Mouse (Mus musculus): ENCODE measurements around the gene Olfr711.
"Not testable (repeated sequence)": the region's sequence is repeated elsewhere in the genome, so short reads cannot be mapped to it uniquely, and the experiment has no call there.

Olfr711 gene

DNA sequence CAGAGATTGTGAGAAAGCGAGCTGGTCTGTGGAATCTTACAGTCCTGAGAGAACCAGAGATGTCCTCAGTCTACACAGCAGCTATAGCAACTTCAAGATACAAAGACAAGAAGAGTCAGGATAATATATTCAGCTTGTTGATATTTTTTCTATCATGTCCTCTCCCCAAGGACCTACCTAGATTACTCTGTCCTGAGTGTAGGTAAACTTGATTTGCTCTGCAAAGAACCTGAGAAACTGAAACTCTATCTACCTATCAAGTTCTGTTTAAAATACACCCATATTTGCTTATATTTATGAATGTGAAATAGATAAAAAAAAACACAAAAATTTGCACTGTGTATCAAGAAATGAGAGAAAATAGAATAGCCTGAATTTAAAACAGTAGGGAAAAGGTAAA is at the start of gene Olfr711:
Gene Olfr711 (minus strand): TSS at position 101 of the 400 bp plus-strand sequence.
- no peak for DNase-seq (ENCODE audit: low spot score in 2 of 2)

DNA sequence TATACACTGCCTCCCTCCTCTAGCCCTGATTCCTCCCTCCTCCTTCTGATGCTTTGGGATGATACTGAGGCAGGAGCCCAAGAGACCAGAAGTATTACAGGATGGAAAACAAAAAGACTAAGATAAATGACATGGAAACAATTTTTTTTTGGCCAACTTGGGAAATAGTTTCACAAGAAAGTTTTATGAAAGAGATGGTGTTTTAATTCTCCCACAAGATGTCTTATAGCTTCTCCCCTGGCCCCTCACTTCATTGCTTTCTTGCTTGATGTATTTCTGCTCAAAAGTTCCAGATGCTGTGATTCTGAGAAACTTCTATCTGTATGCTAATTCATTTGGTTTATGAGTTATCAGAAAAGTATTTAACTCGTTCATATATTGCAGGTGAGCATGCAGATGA is 30.7 kb upstream of the Olfr711 start, which contains the start of gene Olfr2:
Gene Olfr2 (minus strand): TSS at position 101 of the 400 bp plus-strand sequence.
- no peak for DNase-seq (ENCODE audit: low spot score in 2 of 2)

DNA sequence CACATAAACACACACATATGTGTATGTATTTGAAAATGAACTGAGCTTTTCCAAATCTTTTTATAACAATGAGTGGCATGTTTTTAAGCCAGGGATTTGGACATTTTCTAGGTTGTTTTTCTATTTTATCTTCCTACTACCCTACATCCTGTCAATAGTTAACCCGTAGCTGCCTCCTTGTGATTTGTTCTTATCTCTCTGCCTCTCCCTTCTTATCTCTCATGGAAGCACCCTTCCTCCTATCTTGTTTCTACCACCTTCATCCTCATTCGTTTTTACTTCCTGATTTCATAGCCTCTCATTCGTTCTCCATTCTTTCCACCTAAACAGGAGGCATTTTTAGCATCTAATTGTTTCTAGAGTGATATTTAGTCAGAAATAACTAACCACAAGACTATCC is 28.9 kb upstream of the Olfr711 start:
- no peak for DNase-seq (ENCODE audit: low spot score in 2 of 2)

DNA sequence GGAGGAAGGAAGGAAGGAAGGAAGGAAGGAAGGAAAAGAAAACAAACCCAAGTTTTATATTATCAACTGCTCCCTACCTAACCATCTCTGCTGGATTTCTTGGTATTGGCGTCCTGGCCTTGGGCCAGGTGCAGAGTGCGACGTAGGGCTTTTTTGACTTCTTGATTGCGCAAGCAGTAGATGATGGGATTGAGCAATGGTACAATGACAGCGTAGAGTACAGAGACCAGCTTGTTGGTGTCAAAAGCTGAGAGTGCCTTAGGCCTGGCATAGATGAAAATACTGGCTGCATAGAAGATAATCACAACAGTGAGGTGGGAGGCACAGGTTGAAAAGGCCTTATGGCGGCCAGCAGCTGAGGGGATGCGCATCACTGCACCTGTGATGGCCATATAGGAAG is 25.5 kb upstream of the Olfr711 start:
- DNase-seq (ENCODE audit: low spot score in 2 of 2), result no peak

DNA sequence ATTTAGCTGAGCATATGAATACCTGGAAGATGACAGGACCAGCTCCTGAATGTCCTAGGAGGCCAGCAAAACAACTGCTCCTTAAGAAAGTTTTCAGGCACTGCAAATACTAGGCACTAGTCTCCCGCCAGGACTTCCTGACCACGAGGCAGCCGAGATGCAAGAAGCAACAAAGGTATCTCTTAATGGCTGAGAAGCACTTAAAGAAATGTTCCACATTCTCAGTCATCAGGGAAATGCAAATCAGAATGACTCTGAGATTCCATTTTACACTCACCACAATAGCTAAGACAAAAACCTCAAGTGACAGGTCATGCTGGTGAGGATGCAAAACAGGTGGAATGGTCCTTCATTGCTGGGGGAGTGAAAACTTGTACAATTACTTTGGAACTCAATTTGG is 10.0 kb upstream of the Olfr711 start:
- DNase-seq (ENCODE audit: low spot score in 2 of 2), result no peak

DNA sequence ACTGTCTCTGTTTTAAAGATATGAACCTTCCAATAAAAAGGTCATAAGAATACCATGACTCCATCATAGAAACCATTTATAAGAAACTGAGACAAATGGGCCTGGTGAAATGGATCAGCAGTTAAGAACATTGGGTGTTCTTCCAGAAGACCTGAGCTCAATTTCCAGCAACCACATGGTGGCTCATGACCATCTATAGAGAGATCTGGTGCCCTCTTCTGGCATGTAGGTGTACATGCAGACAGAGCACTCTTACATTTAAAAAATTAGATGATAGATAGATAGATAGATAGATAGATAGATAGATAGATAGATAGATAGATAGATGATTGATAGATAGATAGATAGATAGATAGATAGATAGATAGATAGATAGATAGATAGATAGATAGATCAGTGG is 7.8 kb downstream of the Olfr711 start:
- DNase-seq (ENCODE audit: low spot score in 2 of 2), result not testable (repeated sequence)

DNA sequence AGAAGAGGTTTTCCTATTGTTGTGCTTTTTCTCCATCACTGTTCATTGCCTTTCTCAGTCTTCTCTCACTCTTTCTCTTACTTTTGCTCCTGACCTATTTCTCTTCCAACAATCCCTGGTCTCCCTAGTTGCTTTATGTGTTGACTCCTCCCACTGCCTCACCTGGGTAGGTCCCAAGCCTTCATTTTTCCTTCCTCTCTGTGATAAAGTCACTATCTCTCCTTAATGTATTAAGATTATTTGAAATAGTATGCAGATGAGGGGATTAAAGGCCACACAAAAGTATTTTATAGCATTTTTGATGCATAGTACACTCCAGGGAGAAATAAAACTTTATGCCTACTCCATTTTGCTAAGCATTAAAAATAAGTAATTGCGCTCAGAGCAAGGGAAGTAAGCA is 11.4 kb downstream of the Olfr711 start, which contains the start of gene Olfr6:
Gene Olfr6 (minus strand): TSS at position 101 of the 400 bp plus-strand sequence.
- no peak for DNase-seq (ENCODE audit: low spot score in 2 of 2)

DNA sequence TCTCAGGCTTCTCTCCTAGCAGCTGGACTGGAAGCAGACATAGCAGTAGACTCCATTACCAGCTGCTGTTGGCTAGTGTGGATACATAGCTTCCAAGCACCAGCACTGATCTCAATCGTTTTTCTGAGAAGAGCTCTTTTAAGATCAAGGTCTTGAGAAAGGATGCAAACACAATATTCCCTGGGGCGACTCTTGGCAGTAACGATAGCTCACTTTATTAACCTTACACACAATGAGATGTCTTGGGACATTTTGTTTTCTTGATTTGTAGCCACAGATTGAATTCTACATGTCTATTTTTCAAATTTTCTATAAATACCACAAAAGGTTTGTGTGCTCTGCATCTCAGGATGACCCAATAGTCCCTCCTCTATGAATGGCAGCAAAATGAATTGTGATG is 27.0 kb downstream of the Olfr711 start, which contains the start of gene Olfr710:
Gene Olfr710 (minus strand): TSS at position 101 of the 400 bp plus-strand sequence.
- DNase-seq (ENCODE audit: low spot score in 2 of 2), result no peak

DNA sequence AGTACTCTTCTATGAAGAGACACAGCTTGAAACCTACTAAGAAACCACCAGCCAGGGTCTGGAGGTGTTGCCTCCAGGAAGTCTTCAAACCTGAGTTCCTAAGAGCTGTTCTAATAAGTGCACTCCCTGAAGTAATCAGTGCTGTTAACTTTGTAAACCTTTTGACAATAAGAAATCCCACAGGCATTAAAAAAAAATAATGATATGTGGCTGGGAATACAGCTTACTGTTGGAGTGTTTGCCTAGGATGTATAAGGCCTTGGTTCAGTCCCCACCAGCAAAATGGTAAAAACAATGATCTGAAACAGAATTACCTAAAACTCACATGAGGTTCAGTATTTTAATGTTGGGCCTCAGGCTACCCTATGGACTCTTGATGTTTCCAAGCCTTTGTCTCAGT is 43.1 kb downstream of the Olfr711 start, which contains the start of gene Olfr709-ps1:
Gene Olfr709-ps1 (minus strand): TSS at position 101 of the 400 bp plus-strand sequence.
- no peak for DNase-seq (ENCODE audit: low spot score in 2 of 2)

DNA sequence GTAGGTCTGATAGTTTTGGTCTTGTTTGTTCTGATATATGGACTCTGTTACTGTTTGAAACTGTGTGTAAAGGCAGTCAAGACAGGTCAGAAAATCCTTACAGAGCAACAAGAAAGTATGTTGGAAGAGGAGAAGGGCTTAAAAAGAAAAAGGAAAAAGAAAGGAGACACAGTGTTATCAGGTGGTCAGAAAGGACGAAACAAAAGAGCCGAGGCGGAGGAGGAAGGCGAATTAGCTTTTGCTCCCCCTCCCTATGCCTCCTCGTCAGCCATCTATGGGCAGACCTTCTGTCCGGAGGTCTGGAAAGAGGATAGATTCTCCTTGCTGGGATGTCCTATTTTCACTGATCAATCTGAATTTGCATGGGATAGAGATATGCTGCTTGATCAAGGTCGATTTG is 54.3 kb downstream of the Olfr711 start:
- DNase-seq (ENCODE audit: low spot score in 2 of 2), result not testable (repeated sequence)

Measured in frontal cortex, postnatal 14 days (tissue).